Mouse (Mus musculus) heart, adult 2 months (tissue): Measurements from ENCODE around the gene Dlx3. TPM values are rescaled to one million over a fixed set of nuclear protein-coding genes. Genes with fewer than 3 reads are reported as not detected.

Source experiments
- DNase-seq, 2 experiments: peaks; one replicate each; pipeline ENCODE4 v3.0.0; 2021
- H3K27ac ChIP-seq: fragments of 200-600 bp; 2 replicates; pipeline ENCODE4 v1.8.1; 2022
- H3K27me3 ChIP-seq: fragments of 200-500 bp; 2 replicates; pipeline ENCODE4 v1.6.1; 2012; ENCODE audit warnings: mild to moderate bottlenecking, low read length, inconsistent platforms, mixed read lengths; ENCODE audit not compliant: control insufficient read depth, insufficient read depth
- H3K36me3 ChIP-seq: fragments of 200-500 bp; 2 replicates; pipeline ENCODE4 v1.6.1; 2012; ENCODE audit warnings: low read length, inconsistent platforms; ENCODE audit not compliant: control insufficient read depth, insufficient read depth
- H3K4me1 ChIP-seq: fragments of 200-500 bp; 2 replicates; pipeline ENCODE4 v1.6.1; 2011; ENCODE audit warnings: low read length; ENCODE audit not compliant: control insufficient read depth, insufficient read depth
- H3K4me3 ChIP-seq: fragments of 200-600 bp; 2 replicates; pipeline ENCODE4 v1.8.1; 2022
- H3K79me2 ChIP-seq: fragments of 200-500 bp; replicated peaks from 2 replicates; pipeline ENCODE4 v1.6.1; 2012; ENCODE audit warnings: mild to moderate bottlenecking, inconsistent platforms, low read length, moderate library complexity, mixed read lengths; ENCODE audit not compliant: control insufficient read depth, insufficient read depth
- H3K9ac ChIP-seq: fragments of 200-500 bp; 2 replicates; pipeline ENCODE4 v1.6.1; 2012; ENCODE audit warnings: low read depth, mild to moderate bottlenecking, control low read depth, inconsistent platforms, low read length, mixed read lengths
- CTCF ChIP-seq: fragments of 200-600 bp; IDR thresholded peaks from 2 replicates; pipeline ENCODE4 v1.8.1; 2022; ENCODE audit warnings: antibody characterized with exemption, mild to moderate bottlenecking, moderate library complexity
- EP300 ChIP-seq: fragments of 200-500 bp; IDR thresholded peaks from 2 replicates; pipeline ENCODE4 v1.6.1; 2011; ENCODE audit warnings: low read depth, low read length, control low read depth; ENCODE audit not compliant: insufficient read depth
- POLR2A ChIP-seq: fragments of 200-500 bp; IDR thresholded peaks from 2 replicates; pipeline ENCODE4 v1.6.1; 2011; ENCODE audit warnings: mild to moderate bottlenecking, low read depth, low read length, control low read depth; ENCODE audit not compliant: insufficient read depth
- WGBS: fragments of 180-500 bp; shearing (Covaris S2); methylation state at CpG from one replicate; pipeline ENCODE4 v1.1.7; 2018; 5-methylcytosine and 5-hydroxymethylcytosine counted together
- intact Hi-C: fragments of 180-260 bp; cut with DNase I; formaldehyde crosslinking; loops from one replicate; pipeline ENCODE4 v1.15.1; 2025
- long read RNA-seq: library from polyadenylated mRNA; stranded (forward); transcript quantifications from one replicate; pipeline ENCODE4 v2.0.0, GENCODE M21; 2021
- polyA plus RNA-seq: library from polyadenylated mRNA; depleted of rRNA; stranded (reverse); fragments of >200 nt; gene quantifications from 2 replicates; pipeline ENCODE4 v1.2.3, GENCODE M21; 2012; rRNA removed
- total RNA-seq, 2 experiments: library from RNA; stranded (reverse); gene quantifications; 2 replicates each; pipeline ENCODE4 v1.2.3; 2021

The Dlx3 gene
- total RNA-seq, result not detected
- polyA plus RNA-seq, result not detected in 2 replicates
- long read RNA-seq, result 0 reads

DNA sequence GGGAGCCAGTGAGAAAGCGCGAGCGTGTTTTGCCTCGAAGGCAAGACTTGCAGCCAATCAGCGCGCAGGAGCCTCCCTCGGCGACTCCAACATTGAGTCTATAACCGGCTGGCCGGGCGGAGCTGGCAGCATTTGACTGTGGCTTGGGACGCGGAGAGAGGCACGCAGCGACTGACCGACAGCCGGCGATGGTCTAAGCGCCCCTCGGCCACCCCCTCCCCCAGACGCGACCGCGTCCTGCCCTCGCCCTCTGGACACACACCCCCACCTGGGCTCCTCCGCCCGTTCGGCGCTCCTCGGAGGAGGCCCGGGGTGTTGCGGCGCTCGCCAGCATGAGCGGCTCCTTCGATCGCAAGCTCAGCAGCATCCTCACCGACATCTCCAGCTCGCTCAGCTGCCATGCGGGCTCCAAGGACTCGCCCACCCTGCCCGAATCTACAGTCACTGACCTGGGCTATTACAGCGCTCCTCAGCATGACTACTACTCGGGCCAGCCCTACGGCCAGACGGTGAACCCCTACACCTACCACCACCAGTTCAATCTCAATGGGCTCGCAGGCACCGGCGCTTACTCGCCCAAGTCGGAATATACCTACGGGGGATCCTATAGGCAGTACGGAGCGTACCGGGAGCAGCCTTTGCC, at the start of gene Dlx3:
TSS of gene Dlx3 (plus strand) at position 130 of the 643 bp plus-strand sequence.
- no peak within 1 kb of the TSS for H3K9ac ChIP-seq
- DNase-seq, result no peak
- 3% methylated on average over 55 of the region's 55 CpGs for WGBS
- peaks cover 1% of the 10 kb centered on the region; the same call in 1 of the 2 replicates for H3K4me1 ChIP-seq
- H3K36me3 ChIP-seq, result no peaks in the 10 kb centered on the region
- peaks cover 25% of the 10 kb centered on the region for H3K27me3 ChIP-seq
- TF ChIP-seq CTCF (no peak), EP300 (no peak), POLR2A (no peak)
- H3K27ac ChIP-seq, result no peak within 1 kb of the TSS
- no peak within 1 kb of the TSS for H3K4me3 ChIP-seq
- H3K79me2 ChIP-seq, result no peaks in the 10 kb centered on the region
- intact Hi-C loops, result loop anchor here (5.0 to 10.0 kb wide), 2 partner anchors 182 to 275 kb away; no protein-coding TSS in a partner anchor

DNA sequence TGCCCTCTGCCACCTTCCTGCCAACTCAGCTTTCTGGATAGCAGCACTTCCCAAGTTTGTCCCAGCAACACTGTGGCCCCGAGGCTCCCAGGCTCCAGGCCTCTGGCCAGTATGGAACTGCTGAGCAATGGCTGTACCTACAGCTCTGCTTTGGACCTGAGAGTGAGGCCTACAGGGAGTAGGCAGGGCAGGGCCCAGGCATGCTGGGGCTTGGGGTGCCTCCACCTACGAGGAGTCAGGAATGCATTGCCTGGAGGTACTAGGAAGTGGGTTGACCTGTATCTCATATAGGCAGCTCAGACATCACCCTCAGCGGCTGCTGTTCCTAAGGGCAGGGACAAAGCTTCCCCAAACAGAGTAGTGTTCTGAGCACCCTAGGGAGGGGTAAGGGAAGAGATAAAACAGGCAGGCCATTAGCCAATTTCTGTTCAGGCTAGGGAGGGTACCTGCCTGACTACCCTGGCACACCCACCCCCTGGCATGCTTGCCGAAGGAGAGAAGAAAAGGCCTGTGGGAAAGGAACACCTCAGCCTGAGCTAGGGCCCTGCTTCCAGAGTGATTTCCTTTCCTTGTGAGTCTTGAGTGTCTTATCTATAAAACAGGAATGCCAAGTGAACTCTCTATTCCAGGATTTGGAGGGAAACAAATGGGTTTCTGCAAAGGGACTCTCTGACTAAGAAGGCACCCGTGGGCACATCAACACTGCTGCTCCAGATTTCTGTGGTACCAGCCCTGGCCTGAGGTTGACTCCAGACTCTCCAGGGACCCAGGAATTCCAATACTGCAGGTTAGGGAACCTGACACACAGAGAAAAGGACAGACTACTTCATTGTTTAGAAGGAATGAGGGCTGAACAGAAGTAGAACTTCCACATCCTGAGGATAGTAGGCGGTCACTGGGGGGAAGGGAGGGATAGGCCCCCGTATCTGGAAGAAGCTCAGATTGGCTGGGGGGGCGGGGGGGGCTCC, 49.5 kb upstream of the Dlx3 start:
- intact Hi-C loops, result no loop called here
- Histone ChIP-seq H3K27ac (peak overlapping the region; percentile 23; the same call in 1 of the 2 replicates), H3K79me2 (no peaks in the 10 kb centered on the region), H3K36me3 (no peaks in the 10 kb centered on the region), H3K27me3 (no peaks in the 10 kb centered on the region), H3K4me3 (no peak overlapping the region), H3K4me1 (peaks cover 11% of the 10 kb centered on the region), H3K9ac (no peak overlapping the region)
- whole genome bisulfite sequencing, result 42% methylated on average over 8 of the region's 8 CpGs
- TF ChIP-seq CTCF (no peak), POLR2A (no peak), EP300 (no peak)
- DNase-seq, result no peak

DNA sequence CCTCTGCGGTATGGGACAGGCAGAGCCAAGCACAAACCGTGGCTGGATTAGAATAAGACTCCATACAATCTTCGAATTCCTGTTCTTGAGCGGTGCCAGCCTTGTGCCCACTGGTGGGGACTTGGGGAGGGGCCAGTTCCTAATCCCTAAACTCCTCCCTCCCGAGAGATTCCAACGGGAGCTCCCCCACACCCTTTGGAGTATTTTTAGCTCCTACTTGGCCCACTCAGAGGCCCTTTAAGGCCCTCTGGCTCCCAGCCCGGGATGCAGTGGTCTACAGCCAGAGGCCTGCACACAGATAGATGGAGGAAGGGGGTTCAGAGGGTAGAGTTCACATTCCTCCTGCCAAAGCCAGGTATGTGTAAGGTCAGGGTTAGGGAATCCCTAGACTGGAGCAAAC, 48.7 kb upstream of the Dlx3 start:
- H3K4me1 ChIP-seq, result peaks cover 12% of the 10 kb centered on the region
- H3K9ac ChIP-seq, result no peak overlapping the region
- intact Hi-C loops, result no loop called here
- H3K79me2 ChIP-seq, result no peaks in the 10 kb centered on the region
- DNase-seq, result peak; percentile 59 to 60
- H3K27ac ChIP-seq, result peak overlapping the region; percentile 33
- TF ChIP-seq EP300, result no peak
- 23% methylated on average over 7 of the region's 7 CpGs for whole genome bisulfite sequencing
- no peaks in the 10 kb centered on the region for H3K36me3 ChIP-seq
- no peaks in the 10 kb centered on the region for H3K27me3 ChIP-seq
- H3K4me3 ChIP-seq, result no peak overlapping the region

DNA sequence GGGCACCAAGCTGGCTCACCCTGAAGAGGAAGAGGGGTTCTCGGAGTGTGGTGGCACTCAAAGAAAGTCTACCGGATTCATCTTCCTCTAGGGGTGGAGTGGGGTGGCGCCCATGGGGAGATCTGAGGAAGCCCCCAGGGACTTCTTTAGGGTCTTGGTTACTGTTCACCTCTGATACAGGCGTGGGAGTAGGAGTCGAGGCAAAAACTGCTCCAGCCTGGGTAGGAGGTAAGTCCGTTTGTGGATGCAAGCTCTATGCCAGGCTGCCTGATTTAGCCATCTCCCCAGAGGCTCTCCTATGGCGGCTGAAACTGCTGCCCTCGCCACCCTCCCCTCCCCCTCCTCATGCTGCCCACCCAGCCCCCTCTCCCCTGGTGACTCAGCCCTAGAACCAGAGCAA, 47.8 kb upstream of the Dlx3 start:
- WGBS, result 78% methylated on average over 8 of the region's 8 CpGs
- Histone ChIP-seq H3K9ac (no peak overlapping the region), H3K27ac (no peak overlapping the region), H3K4me1 (peaks cover 12% of the 10 kb centered on the region), H3K4me3 (no peak overlapping the region), H3K36me3 (no peaks in the 10 kb centered on the region), H3K27me3 (no peaks in the 10 kb centered on the region), H3K79me2 (no peaks in the 10 kb centered on the region)
- intact Hi-C loops, result no loop called here
- TF ChIP-seq EP300 (no peak), POLR2A (no peak), CTCF (no peak)
- no peak for DNase-seq

DNA sequence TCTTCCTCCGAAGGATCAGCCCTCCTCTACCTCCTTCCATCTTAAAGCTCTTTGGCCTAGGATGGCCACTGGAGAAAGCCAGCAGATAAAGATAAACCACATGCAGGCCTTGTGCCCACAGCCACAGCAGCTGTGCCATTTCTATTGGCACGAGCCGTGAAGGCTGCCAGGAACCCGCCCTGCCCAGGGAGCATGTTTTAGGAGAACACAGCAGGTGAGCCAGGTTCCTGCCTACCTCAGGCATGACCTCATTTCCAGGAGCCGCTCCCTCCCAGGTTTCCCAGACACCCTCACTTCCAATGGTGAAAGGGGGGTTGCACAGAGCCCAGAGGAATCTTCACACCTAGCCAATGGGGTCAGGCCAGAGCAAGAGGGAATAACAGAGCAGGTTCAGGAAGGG, 47.1 kb upstream of the Dlx3 start:
- H3K27ac ChIP-seq, result no peak overlapping the region
- 55% methylated on average over 5 of the region's 5 CpGs for WGBS
- no peaks in the 10 kb centered on the region for H3K27me3 ChIP-seq
- H3K4me1 ChIP-seq, result peaks cover 12% of the 10 kb centered on the region
- DNase-seq, result peak in 1 of 2 experiments; percentile 52
- H3K36me3 ChIP-seq, result no peaks in the 10 kb centered on the region
- H3K4me3 ChIP-seq, result no peak overlapping the region
- intact Hi-C loops, result no loop called here
- no peak overlapping the region for H3K9ac ChIP-seq
- TF ChIP-seq CTCF (no peak), EP300 (no peak), POLR2A (no peak)
- H3K79me2 ChIP-seq, result no peaks in the 10 kb centered on the region

DNA sequence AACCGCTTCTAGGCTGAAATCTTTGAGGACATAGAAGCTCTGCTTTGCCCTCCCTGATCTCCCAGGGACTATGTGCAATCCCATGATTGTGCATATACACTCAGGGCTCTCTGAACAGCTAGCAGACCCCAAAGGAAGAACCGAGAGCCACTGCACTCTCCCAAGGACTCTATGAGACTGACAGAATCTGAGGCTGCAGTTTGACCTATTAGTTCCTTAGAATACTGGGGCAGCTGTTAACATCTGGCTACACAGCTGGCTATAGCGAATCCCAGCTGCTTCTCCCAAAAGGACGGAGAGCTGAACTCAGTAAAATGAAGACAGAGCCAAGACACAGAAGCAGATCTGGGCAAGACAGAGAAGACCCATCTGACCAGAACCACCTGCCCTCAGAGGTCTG, 46.1 kb upstream of the Dlx3 start:
- Histone ChIP-seq H3K36me3 (no peaks in the 10 kb centered on the region), H3K9ac (no peak overlapping the region), H3K4me3 (no peak overlapping the region), H3K79me2 (no peaks in the 10 kb centered on the region), H3K27me3 (no peaks in the 10 kb centered on the region), H3K4me1 (peaks cover 13% of the 10 kb centered on the region), H3K27ac (no peak overlapping the region)
- 73% methylated on average over 4 of the region's 4 CpGs for WGBS
- intact Hi-C loops, result no loop called here
- no peak for TF ChIP-seq EP300
- TF ChIP-seq POLR2A, result no peak
- no peak for TF ChIP-seq CTCF
- no peak for DNase-seq
